Mouse (Mus musculus): ENCODE data around the gene Hdac9.

Gene Hdac9

GRCm38 (mm10) chr12:34806528-34806927, 110.4 kb downstream of the Hdac9 start:
- in situ Hi-C loops (cut with MboI, MseI) = loop anchor here in 1 of 2 experiments (5.0 kb wide), 1 partner anchor 51 kb away; no protein-coding TSS in a partner anchor

- in situ Hi-C loops (cut with MboI, MseI) = no loop called here
Observed at GRCm38 (mm10) chr12:34803721-34804120, 113.2 kb downstream of the Hdac9 start.

- in situ Hi-C loops (cut with MboI, MseI) = no loop called here
Observed at GRCm38 (mm10) chr12:34802308-34802707, 114.6 kb downstream of the Hdac9 start.

GRCm38 (mm10) chr12:34801752-34802151, 115.1 kb downstream of the Hdac9 start:
- in situ Hi-C loops (cut with MboI, MseI) = no loop called here

- in situ Hi-C loops (cut with MboI, MseI) = no loop called here
Observed at GRCm38 (mm10) chr12:34797389-34797788, 119.5 kb downstream of the Hdac9 start.

- in situ Hi-C loops (cut with MboI, MseI) = no loop called here
Observed at GRCm38 (mm10) chr12:34795487-34795886, 121.4 kb downstream of the Hdac9 start.

- in situ Hi-C loops (cut with MboI, MseI) = no loop called here
Observed at GRCm38 (mm10) chr12:34792113-34792452, 124.8 kb downstream of the Hdac9 start.

GRCm38 (mm10) chr12:34791213-34792112, 125.4 kb downstream of the Hdac9 start:
- in situ Hi-C loops (cut with MboI, MseI) = no loop called here

- in situ Hi-C loops (cut with MboI, MseI) = no loop called here
Observed at GRCm38 (mm10) chr12:34789031-34789982, 127.6 kb downstream of the Hdac9 start.

GRCm38 (mm10) chr12:34787380-34787779, 129.5 kb downstream of the Hdac9 start:
- in situ Hi-C loops (cut with MboI, MseI) = no loop called here

- in situ Hi-C loops (cut with MboI, MseI) = no loop called here
Observed at GRCm38 (mm10) chr12:34783574-34783973, 133.3 kb downstream of the Hdac9 start.

GRCm38 (mm10) chr12:34779368-34779957, 137.4 kb downstream of the Hdac9 start:
- in situ Hi-C loops (cut with MboI, MseI) = no loop called here

GRCm38 (mm10) chr12:34776170-34776569, 140.7 kb downstream of the Hdac9 start:
- in situ Hi-C loops (cut with MboI, MseI) = no loop called here

- in situ Hi-C loops (cut with MboI, MseI) = no loop called here
Observed at GRCm38 (mm10) chr12:34774071-34774470, 142.8 kb downstream of the Hdac9 start.

- in situ Hi-C loops (cut with MboI, MseI) = no loop called here
Observed at GRCm38 (mm10) chr12:34767226-34767775, 149.6 kb downstream of the Hdac9 start.

GRCm38 (mm10) chr12:34747266-34747665, 169.6 kb downstream of the Hdac9 start:
- in situ Hi-C loops (cut with MboI, MseI) = no loop called here

GRCm38 (mm10) chr12:34725204-34725603, 191.7 kb downstream of the Hdac9 start:
- in situ Hi-C loops (cut with MboI, MseI) = no loop called here

GRCm38 (mm10) chr12:34724274-34724673, 192.6 kb downstream of the Hdac9 start:
- in situ Hi-C loops (cut with MboI, MseI) = no loop called here

GRCm38 (mm10) chr12:34722831-34723490, 193.9 kb downstream of the Hdac9 start:
- in situ Hi-C loops (cut with MboI, MseI) = no loop called here

- in situ Hi-C loops (cut with MboI, MseI) = no loop called here
Observed at GRCm38 (mm10) chr12:34720906-34721305, 196.0 kb downstream of the Hdac9 start.

Data from T-helper 17 cell (primary cell).